Mouse (Mus musculus) intestine, postnatal 0 days (tissue): ENCODE data around the gene Arhgap24. TPM values are rescaled to one million over a fixed set of nuclear protein-coding genes. Genes with fewer than 3 reads are reported as not detected.

Experiments used
- ATAC-seq: fragments of 200-750 bp; cut with Nextera tagmentation; 2 replicates; pipeline ENCODE4 v1.8.0; 2017; ENCODE audit warnings: mild to moderate bottlenecking, moderate TSS enrichment, moderate library complexity
- H3K27ac ChIP-seq: fragments of 300-500 bp; sonication (generic); 2 replicates; pipeline ENCODE4 v1.5.1; 2014; ENCODE audit warnings: mild to moderate bottlenecking, low read depth, low read length, moderate library complexity
- H3K27me3 ChIP-seq: fragments of 300-500 bp; sonication (generic); replicated peaks from 2 replicates; pipeline ENCODE4 v1.6.1; 2014; ENCODE audit warnings: low read length, mixed read lengths; ENCODE audit not compliant: control insufficient read depth, insufficient read depth
- H3K36me3 ChIP-seq: fragments of 300-500 bp; sonication (generic); 2 replicates; pipeline ENCODE4 v1.6.1; 2014; ENCODE audit warnings: mild to moderate bottlenecking, moderate library complexity; ENCODE audit not compliant: control insufficient read depth, insufficient read depth
- H3K4me1 ChIP-seq: fragments of 300-500 bp; sonication (generic); replicated peaks from 2 replicates; pipeline ENCODE4 v1.6.1; 2014; ENCODE audit warnings: antibody characterized with exemption, low read length, mixed read lengths; ENCODE audit not compliant: control insufficient read depth, insufficient read depth
- H3K4me2 ChIP-seq: fragments of 300-500 bp; sonication (generic); replicated peaks from 2 replicates; pipeline ENCODE4 v1.6.1; 2014; ENCODE audit warnings: low read depth, mild to moderate bottlenecking, moderate library complexity
- H3K4me3 ChIP-seq: fragments of 300-500 bp; sonication (generic); 2 replicates; pipeline ENCODE4 v1.5.1; 2014; ENCODE audit warnings: low read depth, low read length
- H3K9ac ChIP-seq: fragments of 300-500 bp; sonication (generic); 2 replicates; pipeline ENCODE4 v1.6.1; 2014; ENCODE audit warnings: mild to moderate bottlenecking, low read depth, low read length
- H3K9me3 ChIP-seq: fragments of 300-500 bp; sonication (generic); 2 replicates; pipeline ENCODE4 v1.6.1; 2016; ENCODE audit warnings: mixed run types; ENCODE audit not compliant: control insufficient read depth
- CTCF ChIP-seq: sonication (generic); IDR thresholded peaks from 2 replicates; pipeline ENCODE4 v1.5.1; 2016; ENCODE audit warnings: low read depth, mild to moderate bottlenecking, control low read depth, antibody characterized with exemption, moderate library complexity
- WGBS: fragments of 180-500 bp; shearing (Covaris S2); extraction: QIAGEN DNeasy Blood & Tissue Kit; methylation state at CpG from one replicate; pipeline ENCODE4 v1.1.7; 2014; 5-methylcytosine and 5-hydroxymethylcytosine counted together
- polyA plus RNA-seq: library from polyadenylated mRNA; unstranded; fragments of >200 nt; fragmentation: Nextera tagmentation; extraction: Ambion mirVana; gene quantifications from 2 replicates; pipeline ENCODE4 v1.2.1, GENCODE M21; 2015

The Arhgap24 gene
- polyA plus RNA-seq, 1 experiment from 2014 or later = 7.6 TPM

DNA sequence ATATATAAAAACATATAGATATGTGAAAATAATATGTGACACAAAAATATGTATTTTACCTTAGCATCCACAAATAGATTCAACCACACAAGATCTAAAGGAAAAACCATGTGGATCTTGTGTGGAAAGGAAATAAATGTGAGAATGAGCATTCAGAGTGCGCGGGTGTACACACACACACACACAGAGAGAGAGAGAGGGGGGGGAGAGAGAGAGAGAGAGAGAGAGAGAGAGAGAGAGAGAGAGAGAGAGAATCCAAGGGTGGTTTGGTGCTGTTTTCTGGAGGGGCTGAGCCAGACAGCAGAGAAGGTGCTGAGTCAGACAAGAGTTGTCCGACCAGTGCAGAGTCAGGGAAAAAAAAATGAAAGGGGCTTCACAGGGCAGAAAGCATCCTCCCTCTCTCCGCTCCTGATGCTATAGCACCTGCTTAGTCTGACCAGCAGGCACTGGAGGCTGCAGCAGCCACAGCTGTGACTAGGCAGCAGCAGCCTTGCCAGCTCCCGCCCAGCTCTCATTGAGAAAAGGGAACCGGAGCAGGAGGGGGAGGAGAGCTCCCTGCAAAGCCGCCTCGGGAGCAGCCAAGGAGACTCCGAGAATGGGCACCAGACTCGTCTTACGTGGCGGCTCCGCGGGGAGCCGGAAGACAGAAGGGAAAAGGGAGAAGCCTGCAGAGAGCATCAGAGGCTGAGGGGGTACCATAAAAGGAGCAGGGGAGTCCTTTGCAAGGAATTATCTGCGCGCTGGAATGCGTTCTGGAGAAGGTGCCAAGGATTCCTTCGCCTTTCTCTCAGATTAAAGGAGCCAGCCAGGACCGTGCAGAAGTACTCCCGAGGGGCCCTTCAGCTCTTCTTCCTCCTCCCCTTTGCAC is 363.8 kb downstream of the Arhgap24 start:
- H3K9ac ChIP-seq = 0 out of 2 replicates have a peak overlapping the region, but pooled peaks have one; percentile 31
- H3K4me2 ChIP-seq = peak overlapping the region; percentile 78
- under 1% methylated on average over 21 of the region's 21 CpGs for WGBS
- no peaks in the 10 kb centered on the region for H3K36me3 ChIP-seq
- H3K9me3 ChIP-seq = no peaks in the 10 kb centered on the region
- H3K27me3 ChIP-seq = no peaks in the 10 kb centered on the region
- H3K4me3 ChIP-seq = peak overlapping the region; percentile 38
- no peaks in the 10 kb centered on the region for H3K4me1 ChIP-seq
- peak; percentile 63; the same call in 1 of the 2 replicates for ATAC-seq
- TF ChIP-seq CTCF = no peak
- no peak overlapping the region for H3K27ac ChIP-seq

DNA sequence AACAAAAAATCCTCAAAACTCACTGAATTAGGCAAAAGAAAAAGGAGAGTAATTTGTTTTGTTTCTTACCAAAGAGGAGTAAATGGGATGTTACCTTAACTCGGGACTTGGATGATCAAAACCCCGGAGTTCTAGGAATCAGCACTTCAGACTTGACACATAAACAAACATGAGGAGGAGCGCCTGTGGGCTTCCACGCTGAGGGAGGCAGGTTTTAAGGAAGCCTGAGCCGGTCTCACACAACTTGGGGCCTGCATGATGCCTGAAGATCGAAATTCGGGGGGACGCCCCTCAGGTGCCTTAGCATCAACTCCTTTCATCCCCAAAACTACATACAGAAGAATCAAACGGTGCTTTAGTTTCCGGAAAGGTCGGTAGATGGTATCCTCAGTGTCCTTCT is 364.6 kb downstream of the Arhgap24 start:
- Histone ChIP-seq H3K9ac (no peak overlapping the region), H3K36me3 (no peaks in the 10 kb centered on the region), H3K4me3 (peak overlapping the region; percentile 38; the same call in 1 of the 2 replicates), H3K27me3 (no peaks in the 10 kb centered on the region), H3K4me1 (no peaks in the 10 kb centered on the region), H3K27ac (no peak overlapping the region), H3K4me2 (peak overlapping the region; percentile 78), H3K9me3 (no peaks in the 10 kb centered on the region)
- TF ChIP-seq CTCF = no peak
- 22% methylated on average over 11 of the region's 11 CpGs for WGBS
- ATAC-seq = no peak

DNA sequence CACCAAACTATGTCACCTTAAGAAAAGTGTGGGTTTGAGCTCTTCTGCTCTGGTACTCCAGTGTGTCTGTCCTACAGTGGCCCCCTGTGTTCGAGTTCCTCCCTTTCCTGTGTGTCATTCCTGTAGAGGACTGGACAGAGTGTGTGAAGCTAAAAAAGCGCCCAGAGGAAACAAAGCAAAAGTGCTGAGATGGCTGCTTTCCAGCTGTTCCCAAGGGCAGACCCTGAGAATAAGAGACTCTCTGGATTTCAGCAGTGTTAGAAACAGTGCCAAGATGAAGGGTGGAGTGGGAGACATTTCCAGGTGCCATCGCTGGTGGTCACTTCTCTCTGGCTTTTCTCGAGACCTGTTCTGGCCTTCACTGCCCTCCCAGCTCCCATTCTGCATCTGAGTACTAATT is 366.7 kb downstream of the Arhgap24 start:
- no peak for ATAC-seq
- H3K4me2 ChIP-seq = no peak overlapping the region
- no peak overlapping the region for H3K27ac ChIP-seq
- no peak overlapping the region for H3K9ac ChIP-seq
- H3K4me3 ChIP-seq = no peak overlapping the region
- H3K4me1 ChIP-seq = no peaks in the 10 kb centered on the region
- no peak for TF ChIP-seq CTCF
- no peaks in the 10 kb centered on the region for H3K27me3 ChIP-seq
- no peaks in the 10 kb centered on the region for H3K9me3 ChIP-seq
- H3K36me3 ChIP-seq = no peaks in the 10 kb centered on the region
- 54% methylated on average over 4 of the region's 4 CpGs for WGBS

DNA sequence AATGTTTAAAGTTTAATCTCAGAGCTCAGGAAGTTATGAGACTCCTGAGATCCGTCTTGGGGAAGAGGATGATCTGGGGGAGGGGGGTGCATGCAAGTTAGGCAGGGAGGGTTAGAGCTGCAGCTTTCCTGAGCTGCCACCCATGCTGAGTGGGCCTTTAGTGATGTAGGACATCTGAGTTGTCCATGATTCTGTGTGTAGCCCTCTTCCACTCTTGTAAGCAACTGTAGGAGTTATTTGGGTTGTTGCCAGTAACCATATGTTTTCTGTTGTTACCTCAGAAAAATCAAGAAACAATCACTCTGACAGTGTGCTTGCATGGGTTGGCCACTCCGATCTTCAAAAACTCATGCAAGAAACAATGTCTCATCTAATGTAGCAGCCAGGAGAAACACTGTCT is 370.6 kb downstream of the Arhgap24 start:
- Histone ChIP-seq H3K4me2 (no peak overlapping the region), H3K27me3 (no peaks in the 10 kb centered on the region), H3K9me3 (no peaks in the 10 kb centered on the region), H3K27ac (no peak overlapping the region), H3K4me1 (no peaks in the 10 kb centered on the region), H3K4me3 (no peak overlapping the region), H3K36me3 (no peaks in the 10 kb centered on the region), H3K9ac (no peak overlapping the region)
- WGBS = 69% methylated on average over 2 of the region's 2 CpGs
- ATAC-seq = no peak
- no peak for TF ChIP-seq CTCF

DNA sequence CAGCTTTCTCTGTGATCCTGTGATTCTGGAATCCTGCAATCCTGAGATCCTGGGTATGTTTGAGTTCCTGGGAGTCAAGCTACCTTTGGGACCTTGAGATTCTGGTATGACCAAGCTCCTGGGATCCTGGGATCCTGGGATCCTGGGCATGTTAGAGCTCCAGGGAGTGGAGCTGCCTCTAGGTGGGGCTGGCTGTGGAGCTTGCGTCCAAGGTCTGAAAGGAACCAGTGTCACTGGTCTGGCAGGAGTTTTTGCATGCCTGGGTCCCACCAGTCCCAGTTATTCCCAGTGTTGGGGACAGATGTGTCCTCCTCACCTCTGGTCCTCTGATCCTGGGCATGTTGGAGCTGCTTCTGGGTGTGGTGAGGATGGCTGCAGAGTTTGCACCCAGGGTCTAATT is 372.6 kb downstream of the Arhgap24 start:
- Histone ChIP-seq H3K27ac (no peak overlapping the region), H3K9me3 (no peaks in the 10 kb centered on the region), H3K9ac (no peak overlapping the region), H3K27me3 (no peaks in the 10 kb centered on the region), H3K4me1 (no peaks in the 10 kb centered on the region), H3K4me2 (no peak overlapping the region), H3K36me3 (no peaks in the 10 kb centered on the region), H3K4me3 (no peak overlapping the region)
- WGBS = 60% methylated on average over 1 of the region's 1 CpGs
- no peak for ATAC-seq
- 0 out of 2 replicates have a peak, but pooled peaks have one; percentile 10 for TF ChIP-seq CTCF

DNA sequence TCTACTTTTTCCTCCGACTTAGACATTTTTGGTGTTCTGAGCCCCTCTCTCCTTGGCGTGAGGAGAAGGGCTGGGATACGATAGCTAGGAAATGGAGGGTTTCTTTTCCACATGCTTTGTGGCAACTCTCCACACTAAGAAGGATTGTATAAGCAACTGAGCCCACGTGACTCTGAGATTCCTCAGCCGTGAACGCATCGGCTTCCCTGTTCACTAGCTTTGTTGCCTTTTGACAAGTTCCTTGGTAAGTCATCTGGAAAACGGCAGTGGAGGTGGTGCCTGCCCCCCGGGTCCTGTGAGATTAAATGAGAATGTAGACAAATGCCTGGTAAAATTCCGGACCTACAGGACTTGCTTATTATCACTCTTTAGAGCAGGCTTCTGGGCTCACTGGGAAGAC is 374.6 kb downstream of the Arhgap24 start:
- Histone ChIP-seq H3K36me3 (no peaks in the 10 kb centered on the region), H3K27me3 (no peaks in the 10 kb centered on the region), H3K9me3 (no peaks in the 10 kb centered on the region), H3K27ac (no peak overlapping the region), H3K4me3 (no peak overlapping the region), H3K4me1 (no peaks in the 10 kb centered on the region), H3K9ac (no peak overlapping the region), H3K4me2 (no peak overlapping the region)
- TF ChIP-seq CTCF = no peak
- ATAC-seq = no peak
- WGBS = 59% methylated on average over 10 of the region's 10 CpGs
